Mouse (Mus musculus) layer of hippocampus, adult 8-10 months (tissue): ENCODE results near the gene Slc41a1. TPM values are rescaled to one million over a fixed set of nuclear protein-coding genes. Genes with fewer than 3 reads are reported as not detected.

Source experiments
- DNase-seq, 2 experiments: peaks; one replicate each; pipeline ENCODE4 v3.0.0; 2022; ENCODE audit warnings: low spot score in 2 of 2
- total RNA-seq, 4 experiments: library from RNA; stranded (reverse); gene quantifications; 2 replicates each; pipeline ENCODE4 v1.2.4; 2022

Slc41a1 gene
- total RNA-seq, 4 experiments from 2014 or later: 66.7 to 71.1 (median 68.5) TPM

GRCm38 (mm10) chr1:131882787-131883186 is 55.5 kb downstream of the Slc41a1 start:
- no peak for DNase-seq

GRCm38 (mm10) chr1:131886173-131886572 is 58.9 kb downstream of the Slc41a1 start:
- DNase-seq: no peak

- no peak for DNase-seq
Observed at GRCm38 (mm10) chr1:131886641-131887040, 59.3 kb downstream of the Slc41a1 start.

GRCm38 (mm10) chr1:131890043-131890658 is 62.9 kb downstream of the Slc41a1 start:
- no peak for DNase-seq

- DNase-seq: no peak
Observed at GRCm38 (mm10) chr1:131891436-131891835, 64.1 kb downstream of the Slc41a1 start.

Other genes starting within 250 kb of the Slc41a1 start
- under 1 TPM; 0.27 to 0.49 (median 0.40) TPM for gene Avpr1b, start 228.3 kb upstream of the Slc41a1 start, total RNA-seq
- gene Ctse, start 189.2 kb upstream of the Slc41a1 start, total RNA-seq: 10 to 100 TPM in 1 of 4 experiments, 1 to 10 TPM in 1, not detected in 2; 7.9 to 12.2 TPM
- gene Rab7b, start 138.8 kb upstream of the Slc41a1 start, total RNA-seq: 10 to 100 TPM in 1 of 4 experiments, 1 to 10 TPM in 2, under 1 TPM in 1; 0.85 to 15.3 (median 5.2) TPM
- under 1 TPM; 0.07 to 0.31 (median 0.17) TPM for gene Slc26a9, start 83.5 kb upstream of the Slc41a1 start, total RNA-seq
- gene Pm20d1, start 30.1 kb upstream of the Slc41a1 start, total RNA-seq: 1 to 10 TPM; 2.2 to 3.7 (median 2.8) TPM
- 10 to 100 TPM in 2 of 4 experiments, 1 to 10 TPM in 2; 5.9 to 11.1 (median 9.3) TPM for gene Rab29, start 39.7 kb downstream of the Slc41a1 start, total RNA-seq
- gene Nucks1, start 83.0 kb downstream of the Slc41a1 start, total RNA-seq: 100 to 1,000 TPM; 151 to 160 (median 159) TPM
- gene Slc45a3, start 135.5 kb downstream of the Slc41a1 start, total RNA-seq: under 1 TPM; 0.63 to 0.75 (median 0.70) TPM
- gene Elk4, start 180.1 kb downstream of the Slc41a1 start, total RNA-seq: 10 to 100 TPM; 51.2 to 62.8 (median 58.9) TPM
- gene Mfsd4a, start 240.6 kb downstream of the Slc41a1 start, total RNA-seq: 10 to 100 TPM; 64.6 to 84.2 (median 78.5) TPM